Mouse (Mus musculus): ENCODE data around the gene Enoph1. TPM values are rescaled to one million over a fixed set of nuclear protein-coding genes. Genes with fewer than 3 reads are reported as not detected.

The Enoph1 gene
- total and polyA plus RNA-seq, 2 experiments from 2014 or later: 50.0 to 55.0 TPM

DNA sequence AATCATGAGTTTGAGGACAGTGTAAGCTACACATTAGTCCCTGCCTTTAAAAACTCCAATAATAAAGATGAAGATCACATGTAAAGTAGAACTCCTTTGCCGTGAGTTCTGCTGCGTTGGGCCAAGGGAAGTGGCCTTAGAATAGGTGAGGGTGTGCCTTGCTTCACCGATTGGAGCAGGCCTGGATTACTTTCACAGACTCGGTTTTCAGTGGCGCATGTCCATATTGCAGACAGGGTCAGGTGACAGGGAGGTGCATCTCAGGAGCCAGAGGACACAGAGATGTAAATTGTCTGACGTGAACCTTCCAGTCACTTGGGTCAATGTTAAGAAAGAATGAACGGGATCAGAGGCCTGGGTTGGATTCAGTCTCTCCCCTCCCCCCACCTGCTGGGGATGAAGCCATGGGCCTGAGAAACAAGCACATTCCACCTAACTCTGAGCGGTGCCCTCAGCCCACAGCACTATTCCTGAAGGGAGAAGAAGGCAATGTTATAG lies 7.4 kb downstream of the Enoph1 start:
- Histone ChIP-seq H3K27ac (ENCODE audit: low read depth, low read length) (no peak overlapping the region), H3K36me3 (ENCODE audit: insufficient read depth, low read length) (no peaks in the 10 kb centered on the region), H3K4me1 (ENCODE audit: insufficient read depth, low read length) (no peaks in the 10 kb centered on the region), H3K9me3 (ENCODE audit: low read length) (no peaks in the 10 kb centered on the region), H3K27me3 (ENCODE audit: insufficient read depth, low read length) (no peaks in the 10 kb centered on the region), H3K4me2 (ENCODE audit: low read depth, low read length, poor library complexity, severe bottlenecking) (no peak overlapping the region), H3K4me3 (ENCODE audit: low read depth, low read length) (no peak overlapping the region), H3K9ac (replicated peaks; ENCODE audit: low read length, poor library complexity, severe bottlenecking) (no peak overlapping the region)
- ATAC-seq (ENCODE audit: low FRiP score): no peak
- no peak for TF ChIP-seq CTCF (IDR thresholded peaks at IDR 0.05)
- DNase-seq (ENCODE audit: low spot score): no peak
- WGBS: 48% methylated on average over 8 of the region's 8 CpGs

DNA sequence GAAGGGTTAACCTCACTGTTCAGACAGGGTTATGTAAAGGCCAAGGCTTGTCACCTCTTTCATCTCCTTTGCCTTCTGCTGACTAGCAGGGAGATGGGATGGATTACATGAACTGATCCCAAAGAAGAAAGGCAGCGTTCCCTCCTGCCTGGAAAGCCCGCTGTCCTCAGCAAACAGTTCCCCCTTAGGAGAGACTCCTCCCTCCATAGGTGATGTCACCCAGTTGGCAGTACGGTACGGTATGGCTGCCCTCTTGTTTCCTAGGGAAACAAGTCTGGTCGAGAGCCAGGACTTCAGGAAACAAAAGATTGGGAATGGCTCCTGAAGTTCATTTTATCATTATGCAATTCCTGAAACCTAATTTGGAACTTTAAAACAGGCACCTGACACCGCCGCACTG lies 8.1 kb downstream of the Enoph1 start:
- ATAC-seq (ENCODE audit: low FRiP score): no peak
- no peaks in the 10 kb centered on the region for H3K36me3 ChIP-seq (ENCODE audit: insufficient read depth, low read length)
- WGBS: 44% methylated on average over 7 of the region's 7 CpGs
- H3K4me3 ChIP-seq (ENCODE audit: low read depth, low read length): no peak overlapping the region
- no peaks in the 10 kb centered on the region for H3K4me1 ChIP-seq (ENCODE audit: insufficient read depth, low read length)
- H3K9me3 ChIP-seq (ENCODE audit: low read length): no peaks in the 10 kb centered on the region
- no peak overlapping the region for H3K4me2 ChIP-seq (ENCODE audit: low read depth, low read length, poor library complexity, severe bottlenecking)
- DNase-seq (ENCODE audit: low spot score): peak; percentile 57
- no peak for TF ChIP-seq CTCF (IDR thresholded peaks at IDR 0.05)
- H3K27me3 ChIP-seq (ENCODE audit: insufficient read depth, low read length): no peaks in the 10 kb centered on the region
- H3K27ac ChIP-seq (ENCODE audit: low read depth, low read length): no peak overlapping the region
- H3K9ac ChIP-seq (replicated peaks; ENCODE audit: low read length, poor library complexity, severe bottlenecking): no peak overlapping the region

- H3K27me3 ChIP-seq (ENCODE audit: insufficient read depth, low read length): no peaks in the 10 kb centered on the region
- no peak overlapping the region for H3K27ac ChIP-seq (ENCODE audit: low read depth, low read length)
- no peak overlapping the region for H3K4me2 ChIP-seq (ENCODE audit: low read depth, low read length, poor library complexity, severe bottlenecking)
- no peaks in the 10 kb centered on the region for H3K4me1 ChIP-seq (ENCODE audit: insufficient read depth, low read length)
- TF ChIP-seq CTCF (IDR thresholded peaks at IDR 0.05): peak; percentile 26; the same call in 1 of the 2 replicates
- no peaks in the 10 kb centered on the region for H3K36me3 ChIP-seq (ENCODE audit: insufficient read depth, low read length)
- WGBS: 99% methylated on average over 3 of the region's 3 CpGs
- no peaks in the 10 kb centered on the region for H3K9me3 ChIP-seq (ENCODE audit: low read length)
- DNase-seq (ENCODE audit: low spot score) (no peak), ATAC-seq (ENCODE audit: low FRiP score) (no peak)
- H3K4me3 ChIP-seq (ENCODE audit: low read depth, low read length): no peak overlapping the region
- no peak overlapping the region for H3K9ac ChIP-seq (replicated peaks; ENCODE audit: low read length, poor library complexity, severe bottlenecking)
Observed at GRCm38 (mm10) chr5:100049904-100050303, 10.1 kb downstream of the Enoph1 start.

DNA sequence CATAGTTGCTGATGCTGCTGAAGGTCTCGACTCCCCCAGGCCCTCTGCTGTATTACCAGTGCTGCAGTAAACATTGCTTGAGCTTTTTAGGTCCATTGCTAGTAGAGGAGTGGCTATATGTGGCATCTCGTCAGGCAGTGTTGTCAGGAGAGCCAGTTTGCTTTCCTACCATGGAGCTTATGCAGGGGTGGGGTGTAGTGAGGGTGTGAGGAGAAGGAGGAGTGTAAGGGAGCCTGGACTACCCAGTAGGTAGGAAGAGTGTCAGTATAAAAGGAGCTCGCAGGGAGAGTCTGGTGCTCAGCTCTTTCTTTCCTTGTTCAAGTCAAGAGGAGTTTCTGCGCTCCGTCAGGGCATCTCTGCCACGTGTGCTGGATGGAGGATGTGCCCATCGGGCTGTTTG lies 12.9 kb downstream of the Enoph1 start:
- H3K4me1 ChIP-seq (ENCODE audit: insufficient read depth, low read length): no peaks in the 10 kb centered on the region
- no peaks in the 10 kb centered on the region for H3K27me3 ChIP-seq (ENCODE audit: insufficient read depth, low read length)
- H3K4me2 ChIP-seq (ENCODE audit: low read depth, low read length, poor library complexity, severe bottlenecking): no peak overlapping the region
- ATAC-seq (ENCODE audit: low FRiP score) (no peak), DNase-seq (ENCODE audit: low spot score) (no peak)
- 92% methylated on average over 7 of the region's 7 CpGs for WGBS
- TF ChIP-seq CTCF (IDR thresholded peaks at IDR 0.05): no peak
- no peaks in the 10 kb centered on the region for H3K9me3 ChIP-seq (ENCODE audit: low read length)
- no peak overlapping the region for H3K27ac ChIP-seq (ENCODE audit: low read depth, low read length)
- H3K9ac ChIP-seq (replicated peaks; ENCODE audit: low read length, poor library complexity, severe bottlenecking): no peak overlapping the region
- H3K4me3 ChIP-seq (ENCODE audit: low read depth, low read length): no peak overlapping the region
- no peaks in the 10 kb centered on the region for H3K36me3 ChIP-seq (ENCODE audit: insufficient read depth, low read length)

DNA sequence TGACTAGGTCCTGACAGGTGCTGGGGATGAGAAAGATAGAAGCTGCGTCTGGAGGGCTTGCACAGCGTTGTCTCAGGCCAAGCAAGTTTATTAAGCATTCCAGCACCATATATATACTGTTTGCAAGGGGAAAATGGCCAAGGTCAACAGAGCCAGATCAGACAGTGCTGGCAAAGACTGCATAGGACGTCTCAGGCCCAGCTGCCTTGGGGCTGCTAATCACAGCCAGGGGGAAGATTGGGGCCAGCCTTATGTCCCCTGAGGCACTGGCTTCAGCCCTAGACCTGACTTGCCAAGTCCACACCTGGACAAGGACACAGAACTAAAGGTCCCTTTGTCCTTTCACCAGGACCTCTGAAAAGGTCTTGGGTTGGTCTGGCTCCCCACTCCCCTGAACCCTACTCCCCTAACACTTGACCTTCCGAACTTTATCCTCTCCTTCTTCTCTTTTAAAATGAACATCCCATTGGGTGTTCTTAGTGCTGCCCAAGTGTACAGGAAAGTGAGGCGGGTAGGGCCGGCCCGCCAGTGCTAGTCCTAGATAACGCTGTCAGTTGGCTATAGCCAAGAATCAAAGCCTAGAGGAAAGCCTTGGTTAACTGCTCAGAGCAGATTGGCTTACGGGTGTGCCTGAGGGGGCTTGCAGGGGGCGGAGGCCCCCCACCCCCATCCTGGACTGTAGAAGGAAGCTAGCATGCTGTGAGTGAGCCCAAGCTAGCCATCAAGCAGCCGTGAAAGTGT lies 15.2 kb downstream of the Enoph1 start:
- 78% methylated on average over 11 of the region's 11 CpGs for WGBS
- DNase-seq (ENCODE audit: low spot score) (no peak), ATAC-seq (ENCODE audit: low FRiP score) (no peak)
- Histone ChIP-seq H3K9me3 (ENCODE audit: low read length) (no peaks in the 10 kb centered on the region), H3K4me2 (ENCODE audit: low read depth, low read length, poor library complexity, severe bottlenecking) (no peak overlapping the region), H3K27ac (ENCODE audit: low read depth, low read length) (no peak overlapping the region), H3K9ac (replicated peaks; ENCODE audit: low read length, poor library complexity, severe bottlenecking) (no peak overlapping the region), H3K4me3 (ENCODE audit: low read depth, low read length) (no peak overlapping the region), H3K27me3 (ENCODE audit: insufficient read depth, low read length) (no peaks in the 10 kb centered on the region), H3K4me1 (ENCODE audit: insufficient read depth, low read length) (no peaks in the 10 kb centered on the region), H3K36me3 (ENCODE audit: insufficient read depth, low read length) (peaks cover 4% of the 10 kb centered on the region)
- no peak for TF ChIP-seq CTCF (IDR thresholded peaks at IDR 0.05)

DNA sequence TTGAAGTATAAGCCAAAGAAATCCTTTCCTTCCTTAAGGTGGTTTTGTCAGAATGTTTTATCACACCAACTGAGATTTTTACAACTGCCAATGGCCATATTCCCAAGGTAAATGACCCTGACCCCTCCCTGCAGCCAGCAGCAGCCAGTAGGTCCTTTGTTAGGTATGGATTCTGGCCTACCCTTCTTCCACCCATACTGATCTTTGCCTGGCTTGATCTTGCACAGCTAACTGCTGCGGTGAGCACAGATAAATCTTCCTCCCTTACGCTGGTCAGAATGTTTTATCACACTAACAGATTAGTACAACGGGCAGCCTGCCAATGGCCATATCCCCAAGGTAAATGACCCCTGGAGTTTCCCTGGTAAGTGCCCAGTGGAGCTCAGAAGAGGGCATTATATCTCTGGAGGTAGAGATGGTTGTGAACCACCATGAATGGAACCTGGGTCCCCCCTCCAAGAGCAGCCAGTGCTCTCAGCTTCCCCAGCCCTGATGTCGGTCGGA lies 16.1 kb downstream of the Enoph1 start:
- H3K27ac ChIP-seq (ENCODE audit: low read depth, low read length): no peak overlapping the region
- peaks cover 10% of the 10 kb centered on the region for H3K36me3 ChIP-seq (ENCODE audit: insufficient read depth, low read length)
- no peak for TF ChIP-seq CTCF (IDR thresholded peaks at IDR 0.05)
- WGBS: 84% methylated on average over 5 of the region's 5 CpGs
- no peak for DNase-seq (ENCODE audit: low spot score)
- H3K9ac ChIP-seq (replicated peaks; ENCODE audit: low read length, poor library complexity, severe bottlenecking): no peak overlapping the region
- no peaks in the 10 kb centered on the region for H3K4me1 ChIP-seq (ENCODE audit: insufficient read depth, low read length)
- no peaks in the 10 kb centered on the region for H3K9me3 ChIP-seq (ENCODE audit: low read length)
- H3K4me3 ChIP-seq (ENCODE audit: low read depth, low read length): no peak overlapping the region
- no peak for ATAC-seq (ENCODE audit: low FRiP score)
- no peaks in the 10 kb centered on the region for H3K27me3 ChIP-seq (ENCODE audit: insufficient read depth, low read length)
- no peak overlapping the region for H3K4me2 ChIP-seq (ENCODE audit: low read depth, low read length, poor library complexity, severe bottlenecking)

Measured in midbrain, postnatal 0 days (tissue).